Mouse (Mus musculus): ENCODE measurements around the gene Hsd3b4.
"Not testable (repeated sequence)": the region's sequence is repeated elsewhere in the genome, so short reads cannot be mapped to it uniquely, and the experiment has no call there.

DNA sequence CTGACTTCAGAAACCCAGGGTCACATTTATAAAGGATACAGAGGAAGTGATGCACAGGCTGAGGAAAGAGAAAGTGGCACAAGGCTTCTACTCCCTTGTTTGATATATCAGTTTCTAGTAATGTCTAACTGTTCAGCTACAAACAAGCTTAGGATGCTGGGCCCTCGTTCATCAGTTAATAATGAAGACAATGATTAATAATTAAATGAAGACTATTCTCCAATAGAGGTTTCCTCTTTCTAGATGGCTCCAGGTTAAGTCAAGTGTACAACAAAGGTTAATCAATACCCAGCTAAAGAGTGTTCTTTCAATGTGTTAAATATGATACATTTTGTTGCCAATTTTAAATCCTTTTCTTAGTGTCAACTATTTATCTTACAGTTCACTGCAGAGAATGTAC lies at the start of gene Hsd3b4:
- not testable (repeated sequence) for TF ChIP-seq CTCF, POLR2A (IDR thresholded peaks at IDR 0.05; ENCODE audit: extremely low read depth, insufficient read depth, low read length)
